Mouse (Mus musculus): Measurements from ENCODE around the gene Zfp629.

GRCm38 (mm10) chr7:127607150-127607549 is 8.4 kb downstream of the Zfp629 start:
- no peak for TF ChIP-seq CTCF (IDR thresholded peaks at IDR 0.05; ENCODE audit: low read depth, low read length)
- no peak for TF ChIP-seq EP300 (IDR thresholded peaks at IDR 0.05; ENCODE audit: insufficient read depth, low read depth, low read length)
- no peak for TF ChIP-seq POLR2A (IDR thresholded peaks at IDR 0.05; ENCODE audit: insufficient read depth, low read length)
